Mouse (Mus musculus) thymus, adult 2 months (tissue): ENCODE data around the gene Cebpz.

Experiments used
- CTCF ChIP-seq: fragments of 200-500 bp; IDR thresholded peaks from 2 replicates; pipeline ENCODE4 v1.5.1; 2012; ENCODE audit warnings: mild to moderate bottlenecking, control low read depth, low read length, moderate library complexity, borderline replicate concordance; ENCODE audit not compliant: control insufficient read depth, poor library complexity, insufficient read depth; ENCODE audit errors: extremely low read depth
- POLR2A ChIP-seq: fragments of 200-500 bp; IDR thresholded peaks from 2 replicates; pipeline ENCODE4 v1.6.1; 2012; ENCODE audit warnings: mild to moderate bottlenecking, low read length, control low read depth, moderate library complexity; ENCODE audit not compliant: control insufficient read depth, poor library complexity, insufficient read depth; ENCODE audit errors: extremely low read depth

GRCm38 (mm10) chr17:78935857-78936256 is 1.0 kb downstream of the Cebpz start:
- TF ChIP-seq POLR2A (no peak), CTCF (no peak)
